Mouse (Mus musculus) monocyte, adult 59 days (primary cell): ENCODE measurements around the gene Olfr987. TPM values are rescaled to one million over a fixed set of nuclear protein-coding genes. Genes with fewer than 3 reads are reported as not detected.

ENCODE experiments used
- total RNA-seq, 2 experiments: library from RNA; stranded (reverse); gene quantifications; one replicate each; pipeline ENCODE4 v1.2.4; 2023

Olfr987 gene
- not detected for total RNA-seq

GRCm38 (mm10) chr2:85339215-85339614, at the start of gene Olfr987:
Gene Olfr987 (minus strand): TSS chr2:85339315.

GRCm38 (mm10) chr2:85363127-85363526, 24.0 kb upstream of the Olfr987 start, which contains the start of gene Olfr988:
Gene Olfr988 (minus strand): TSS chr2:85363227.

Other genes with a start within 250 kb of the Olfr987 start
- 1 to 10 TPM; 3.0 to 5.2 TPM for gene Aplnr, start 203.1 kb downstream of the Olfr987 start, total RNA-seq
- gene Lrrc55, start 142.1 kb downstream of the Olfr987 start, total RNA-seq = not detected
- gene Olfr988, start 23.9 kb upstream of the Olfr987 start, total RNA-seq = not detected
- not detected for gene Olfr992, start 70.2 kb upstream of the Olfr987 start, total RNA-seq
- not detected for gene Olfr993, start 75.6 kb upstream of the Olfr987 start, total RNA-seq
- gene Olfr994, start 97.1 kb upstream of the Olfr987 start, total RNA-seq = not detected
- not detected for gene Olfr995, start 104.3 kb upstream of the Olfr987 start, total RNA-seq
- gene 4833423E24Rik, start 179.7 kb upstream of the Olfr987 start, total RNA-seq = not detected
- gene Olfr996, start 239.9 kb upstream of the Olfr987 start, total RNA-seq = not detected
- not detected for gene Olfr998, start 249.6 kb upstream of the Olfr987 start, total RNA-seq